8 mouse cellular contexts compared by ENCODE assay signal in genomic region chr7:144449637-144450570, GRCm38 (mm10). TPM values are rescaled to one million over a fixed set of nuclear protein-coding genes. Genes with fewer than 3 reads are reported as not detected.
DNase-seq lines count a peak whose midpoint lies in the region; ATAC-seq and TF ChIP-seq lines count a peak whose summit lies in the region.

No protein-coding gene starts in this region.

- no peak overlapping the region for H3K4me3 ChIP-seq in hindbrain, embryonic 14.5 days (replicated peaks; ENCODE audit: low read length)
- no peak overlapping the region for H3K4me3 ChIP-seq in hindbrain, embryonic 11.5 days (ENCODE audit: low read depth, low read length)
- H3K4me3 ChIP-seq in gastrocnemius, adult 2 months, result no peak overlapping the region
- H3K4me3 ChIP-seq in lung, adult 2 months (replicated peaks; ENCODE audit: extremely low read depth, low read depth, low read length), result no peak overlapping the region

- no peak for TF ChIP-seq CTCF in gastrocnemius, adult 2 months (IDR thresholded peaks at IDR 0.05)
- TF ChIP-seq CTCF in lung, adult 2 months (IDR thresholded peaks at IDR 0.05; ENCODE audit: insufficient read depth, low read length), result no peak

- peak; percentile 84 for ATAC-seq in hindbrain, embryonic 14.5 days (ENCODE audit: low FRiP score)
- no peak for ATAC-seq in hindbrain, embryonic 11.5 days (ENCODE audit: low FRiP score)

- intact Hi-C loops in gastrocnemius, adult 2 months (cut with DNase I), result no loop called here

- no peaks in the 10 kb centered on the region for H3K27me3 ChIP-seq in hindbrain, embryonic 14.5 days (ENCODE audit: control insufficient read depth, insufficient read depth, low read length)
- H3K27me3 ChIP-seq in hindbrain, embryonic 11.5 days (ENCODE audit: control insufficient read depth, insufficient read depth, low read length), result no peaks in the 10 kb centered on the region

- no peak for TF ChIP-seq POLR2A in lung, adult 2 months (IDR thresholded peaks at IDR 0.05; ENCODE audit: borderline replicate concordance, extremely low read depth, low read depth, low read length)

- 70% methylated on average over 13 of the region's 13 CpGs for WGBS in hindbrain, embryonic 14.5 days
- WGBS in hindbrain, embryonic 11.5 days, result 97% methylated on average over 13 of the region's 13 CpGs
- 62% methylated on average over 13 of the region's 13 CpGs for WGBS in lung, adult 2 months

- no peaks in the 10 kb centered on the region for H3K9me3 ChIP-seq in hindbrain, embryonic 14.5 days (ENCODE audit: control insufficient read depth, low read length)
- no peaks in the 10 kb centered on the region for H3K9me3 ChIP-seq in hindbrain, embryonic 11.5 days (ENCODE audit: control insufficient read depth, low read length)

- no peak overlapping the region for H3K4me2 ChIP-seq in hindbrain, embryonic 14.5 days (replicated peaks)
- no peak overlapping the region for H3K4me2 ChIP-seq in hindbrain, embryonic 11.5 days (replicated peaks; ENCODE audit: low read depth, low read length)

- no peak overlapping the region for H3K9ac ChIP-seq in hindbrain, embryonic 14.5 days
- H3K9ac ChIP-seq in hindbrain, embryonic 11.5 days (ENCODE audit: low read depth, low read length), result no peak overlapping the region

- peaks cover 97% of the 10 kb centered on the region for H3K36me3 ChIP-seq in hindbrain, embryonic 14.5 days (replicated peaks; ENCODE audit: control insufficient read depth, insufficient read depth)
- peaks cover 32% of the 10 kb centered on the region for H3K36me3 ChIP-seq in hindbrain, embryonic 11.5 days (ENCODE audit: control insufficient read depth, insufficient read depth, low read length)

- 0 out of 2 replicates have a peak overlapping the region, but pooled peaks have one; percentile 7 for H3K27ac ChIP-seq in hindbrain, embryonic 14.5 days
- no peak overlapping the region for H3K27ac ChIP-seq in hindbrain, embryonic 11.5 days (ENCODE audit: low read depth, low read length)
- no peak overlapping the region for H3K27ac ChIP-seq in gastrocnemius, adult 2 months

- DNase-seq in hindbrain, embryonic 14.5 days (ENCODE audit: low spot score), result peak; percentile 78
- no peak for DNase-seq in hindbrain, embryonic 11.5 days (ENCODE audit: low spot score)
- peak; percentile 51 for DNase-seq in brain, embryonic 18.5 days (ENCODE audit: low read depth, low spot score)
- peak; percentile 84 for DNase-seq in gastrocnemius, adult 2 months
- DNase-seq in kidney, postnatal 10 days, result peak; percentile 81
- DNase-seq in lung, adult 2 months, result peak; percentile 80
- DNase-seq in right cerebral cortex, postnatal 36 days (ENCODE audit: low spot score in 2 of 2), result peak; percentile 68 to 69
- no peak for DNase-seq in thymus, postnatal 0 days (ENCODE audit: low spot score)

- no peaks in the 10 kb centered on the region for H3K4me1 ChIP-seq in hindbrain, embryonic 14.5 days (replicated peaks; ENCODE audit: control insufficient read depth, insufficient read depth, low read length)
- H3K4me1 ChIP-seq in hindbrain, embryonic 11.5 days (replicated peaks; ENCODE audit: control insufficient read depth, insufficient read depth, low read length), result no peaks in the 10 kb centered on the region
- H3K4me1 ChIP-seq in lung, adult 2 months (ENCODE audit: control insufficient read depth, insufficient read depth, low read length), result no peaks in the 10 kb centered on the region

RNA-seq across cellular contexts. Expression of gene Cttn, which starts 20.9 kb away (rescaled TPM):
- polyA plus RNA-seq in hindbrain, embryonic 14.5 days (2014; fragmentation: Nextera tagmentation; extraction: Ambion mirVana), result 165 and 174 TPM in 2 replicates
- polyA plus RNA-seq in hindbrain, embryonic 11.5 days (2014; fragmentation: Nextera tagmentation; extraction: Ambion mirVana), result 174 and 196 TPM in 2 replicates
- 10 to 100 TPM; 16.3 to 20.7 TPM for total RNA-seq in gastrocnemius, adult 2 months (2021)
- polyA plus RNA-seq in lung, adult 2 months (2012; rRNA removed), result 69.3 and 89.7 TPM in 2 replicates
- polyA plus RNA-seq in thymus, postnatal 0 days (2015; fragmentation: Nextera tagmentation; extraction: Ambion mirVana), result 37.3 and 38.9 TPM in 2 replicates

Comparison
In these comparisons a context has a peak if more than half of its experiments do, and no peak if none do; other contexts are left out.
1. DNase-seq: peak in hindbrain, embryonic 14.5 days (single experiment), brain, embryonic 18.5 days (single experiment), gastrocnemius, adult 2 months (single experiment), kidney, postnatal 10 days (single experiment), lung, adult 2 months (single experiment) and right cerebral cortex, postnatal 36 days (2 of 2); none in hindbrain, embryonic 11.5 days (single experiment) and thymus, postnatal 0 days (single experiment).